Mouse (Mus musculus): ENCODE measurements at regions not wholly inside any gene's neighbourhood (a gene's known extent, or its start where the extent isn't known, plus 50 kb on each side); places are given as distances from the start of the nearest gene placed in this dataset.
"Not testable (repeated sequence)": the region's sequence is repeated elsewhere in the genome, so short reads cannot be mapped to it uniquely, and the experiment has no call there.

DNA sequence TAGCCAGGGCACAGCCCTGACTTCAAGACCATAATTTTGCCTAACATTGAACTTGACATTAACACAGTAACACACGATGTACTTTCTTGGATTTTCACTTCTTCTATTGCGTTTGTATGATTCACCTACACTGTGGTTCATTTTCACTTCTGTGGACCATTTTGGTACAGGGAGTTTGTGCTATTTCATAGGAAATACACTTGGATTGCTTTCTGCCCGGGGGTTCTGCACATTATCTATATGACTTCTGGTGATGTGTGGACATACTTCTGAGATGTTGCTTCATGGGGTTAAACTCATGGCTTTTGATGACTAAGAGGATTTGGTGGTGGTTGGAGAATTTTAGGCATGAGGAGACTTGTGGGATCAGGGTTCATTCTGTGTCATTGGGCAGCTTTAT, 640.4 kb upstream of the Gm19410 start:
- DNase-seq = no peak

DNA sequence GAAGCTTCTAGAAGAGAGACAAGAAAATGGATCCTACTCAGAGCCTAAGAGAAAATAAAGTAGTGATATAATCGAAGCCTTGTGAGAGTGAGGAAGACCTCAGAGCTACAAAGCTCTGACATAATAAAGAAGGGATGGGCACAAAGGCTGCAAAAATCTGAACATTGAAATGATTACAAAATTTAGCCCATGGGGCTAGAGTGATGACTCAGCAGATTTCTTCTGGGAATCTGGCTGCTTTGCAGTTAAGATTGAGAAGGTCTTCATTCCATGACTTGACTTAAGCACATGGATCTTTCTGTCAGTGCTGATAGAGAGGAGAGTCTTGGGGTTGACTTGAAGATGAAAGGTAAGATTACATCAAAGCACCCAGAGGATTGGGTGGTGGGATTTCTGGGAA, 633.3 kb upstream of the Gm19410 start:
- DNase-seq = no peak

GRCm38 (mm10) chr8:35135630-35136029, 630.0 kb upstream of the Gm19410 start:
- DNase-seq = no peak

- no peak for DNase-seq
These were observed 628.9 kb upstream of the Gm19410 start for GRCm38 (mm10) chr8:35136643-35137042.

DNA sequence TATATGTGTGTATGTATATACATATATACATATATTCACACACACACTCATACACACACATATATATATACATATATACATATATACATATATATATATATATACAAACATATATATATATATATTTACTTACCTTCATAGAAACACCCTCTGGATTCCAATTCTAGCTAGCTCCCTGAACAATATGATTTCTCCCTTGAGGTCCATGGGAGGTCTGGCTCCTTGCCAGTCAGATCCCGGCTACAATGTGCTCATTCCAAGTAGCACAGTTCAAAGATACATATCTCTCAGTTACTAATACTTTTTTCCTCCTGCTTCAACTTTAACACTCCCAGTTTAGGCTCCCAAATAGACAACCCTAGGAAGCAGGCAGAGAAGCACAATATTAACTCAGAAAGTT, 624.8 kb upstream of the Gm19410 start:
- no peak for DNase-seq

DNA sequence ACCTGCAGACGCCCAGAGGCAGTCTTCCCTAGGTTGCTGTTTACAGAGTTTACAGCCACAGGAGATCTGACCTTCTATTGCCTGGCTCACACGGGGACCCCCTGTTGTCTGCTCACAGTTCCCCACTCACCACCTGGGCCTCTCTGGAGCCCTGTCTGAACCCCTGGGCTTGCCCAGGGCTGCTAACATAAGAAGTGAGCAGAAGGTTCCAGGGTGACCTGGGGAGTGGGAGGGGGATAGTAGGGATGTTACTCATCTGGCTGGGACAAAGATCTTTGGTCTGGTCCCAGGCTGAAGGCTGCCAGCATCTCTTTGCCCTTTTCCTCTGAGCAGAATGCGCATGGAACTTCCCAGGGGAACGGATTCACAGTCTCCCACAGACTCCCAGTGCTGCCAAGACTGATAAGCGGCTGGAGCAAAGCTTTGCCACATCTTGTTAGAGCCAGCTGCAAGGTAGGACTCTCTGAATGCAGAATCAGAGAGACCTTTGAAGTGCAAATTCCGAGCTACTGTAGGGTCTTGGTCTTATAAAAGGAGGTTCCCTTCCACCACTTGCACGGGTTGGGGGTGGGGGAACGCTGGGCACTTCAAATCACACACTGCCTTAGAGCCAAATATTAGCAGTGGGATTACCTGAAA, 622.5 kb upstream of the Gm19410 start:
- no peak for DNase-seq

- no peak for DNase-seq
These were observed 621.9 kb upstream of the Gm19410 start for GRCm38 (mm10) chr8:35143684-35144083.

GRCm38 (mm10) chr8:35144401-35144800, 621.2 kb upstream of the Gm19410 start:
- DNase-seq = no peak

- no peak for DNase-seq
These were observed 618.1 kb upstream of the Gm19410 start for GRCm38 (mm10) chr8:35147481-35147880.

DNA sequence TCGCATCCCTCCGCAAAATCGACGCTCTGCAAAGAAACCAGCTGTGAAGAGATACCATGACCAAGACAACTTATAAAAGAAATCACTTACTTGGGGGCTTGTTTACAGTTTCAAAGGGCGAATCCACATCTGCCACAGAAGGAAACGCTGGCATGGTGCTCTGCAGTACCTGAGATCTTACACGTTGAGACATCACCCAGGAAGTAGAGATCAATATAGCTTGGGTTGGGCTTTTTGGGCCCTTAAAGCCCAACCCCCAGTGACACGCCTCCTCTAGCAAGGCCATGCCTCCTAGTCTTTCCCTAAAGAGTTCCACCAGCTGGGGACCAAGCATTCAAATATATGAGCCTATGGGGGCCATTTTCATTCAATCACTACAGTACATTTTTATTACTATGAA, 617.6 kb upstream of the Gm19410 start:
- DNase-seq = no peak

GRCm38 (mm10) chr8:35152585-35152984, 613.0 kb upstream of the Gm19410 start:
- DNase-seq = no peak

GRCm38 (mm10) chr8:35156272-35156671, 609.3 kb upstream of the Gm19410 start:
- DNase-seq = no peak

GRCm38 (mm10) chr8:35157711-35158110, 607.9 kb upstream of the Gm19410 start:
- no peak for DNase-seq

DNA sequence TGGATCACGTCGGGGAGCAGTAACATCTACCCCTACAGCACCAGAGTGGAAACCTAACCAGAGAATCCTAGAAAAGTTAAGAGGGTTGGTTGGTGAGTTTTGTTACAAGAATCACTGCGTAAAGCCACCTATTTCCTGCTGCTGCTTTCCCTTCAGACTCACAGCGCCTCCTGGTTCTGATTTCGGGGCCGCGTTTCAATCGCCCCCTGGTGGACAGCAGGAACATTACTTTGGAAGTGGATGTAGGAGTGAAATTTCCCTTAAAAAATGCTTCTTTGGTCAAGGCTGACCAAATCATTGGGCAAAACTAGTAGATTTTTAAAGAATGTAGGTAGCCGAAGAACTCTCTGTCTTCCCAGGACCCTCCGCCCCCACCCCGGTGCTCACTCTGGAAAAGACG, 606.3 kb upstream of the Gm19410 start:
- peak; percentile 21 for DNase-seq

DNA sequence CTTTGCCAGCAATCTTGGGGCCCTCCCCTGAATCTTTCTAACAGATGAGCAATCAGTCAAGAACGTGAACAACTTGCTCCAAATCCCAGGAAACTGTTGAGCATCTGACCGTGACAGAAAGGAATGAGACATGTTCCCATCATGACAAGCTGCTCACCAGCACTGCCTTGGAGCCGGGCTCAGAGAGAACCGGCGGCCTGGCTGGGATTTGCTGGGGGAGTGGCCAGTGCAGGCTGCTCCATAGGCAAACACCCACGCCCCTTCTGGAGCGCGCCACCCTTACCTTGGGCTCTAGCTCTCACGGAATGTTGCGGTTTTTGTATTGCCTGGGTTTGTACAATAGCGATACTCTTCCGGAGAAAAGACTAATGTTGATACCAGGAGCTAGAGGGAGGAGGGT, 605.4 kb upstream of the Gm19410 start:
- DNase-seq = peak; percentile 77

- DNase-seq = not testable (repeated sequence)
These were observed 603.4 kb upstream of the Gm19410 start for GRCm38 (mm10) chr8:35162166-35162565.

DNA sequence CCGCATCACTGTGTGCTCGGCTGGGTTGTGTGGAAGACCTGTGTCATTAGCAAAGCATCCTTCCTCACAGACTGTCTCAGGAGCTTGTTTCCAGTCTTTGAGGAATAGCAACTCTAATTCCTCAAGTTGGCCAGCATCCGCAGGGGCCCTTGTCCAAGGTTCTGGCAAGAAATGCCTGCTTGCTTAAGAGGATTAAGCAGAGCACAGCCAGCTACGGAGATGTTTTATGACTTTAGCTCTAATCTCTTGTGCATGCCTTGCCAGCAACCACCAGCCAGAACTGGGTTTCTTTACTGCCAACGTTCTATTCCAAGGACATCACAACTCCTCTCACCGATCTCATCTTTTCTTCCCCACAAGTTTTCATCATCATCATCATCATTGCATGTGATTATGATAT, 599.0 kb upstream of the Gm19410 start:
- no peak for DNase-seq

DNA sequence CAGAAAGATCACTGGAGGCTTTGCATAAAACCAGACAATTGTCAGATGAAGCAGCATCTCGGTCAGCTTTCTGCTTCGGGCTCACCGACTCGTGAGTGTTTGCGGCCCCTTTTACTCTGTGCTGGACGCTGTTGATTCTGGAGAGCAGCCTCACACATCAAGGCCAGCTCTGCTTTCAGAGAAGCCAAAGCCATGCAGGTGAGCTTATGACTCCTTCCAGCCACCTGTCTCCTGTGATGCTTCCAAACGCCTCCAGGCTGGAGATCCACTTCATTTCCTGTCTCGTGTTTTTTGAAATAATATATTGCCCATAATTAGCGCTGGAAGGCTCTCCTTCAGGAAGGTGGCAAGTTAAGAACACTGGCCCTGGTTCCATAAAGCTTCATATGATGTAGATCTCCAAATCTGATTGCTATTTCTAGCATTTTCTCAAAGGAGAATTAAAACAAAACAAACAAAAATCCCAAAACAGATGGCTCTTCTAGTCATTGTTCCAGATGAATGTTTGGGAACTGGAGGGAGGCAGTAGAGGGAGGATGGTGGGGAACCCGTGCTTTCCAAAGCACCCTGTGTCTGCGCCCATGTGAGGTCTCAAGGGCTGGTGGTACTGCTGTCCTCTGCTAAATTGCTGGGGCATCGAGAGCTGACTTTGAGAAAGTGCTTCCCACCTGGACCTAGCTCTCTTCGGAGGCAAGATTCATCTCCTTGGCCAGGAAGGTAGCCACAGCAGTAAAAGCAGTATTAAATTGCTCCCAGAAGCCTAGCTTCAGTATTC, 593.9 kb upstream of the Gm19410 start:
- no peak for DNase-seq

DNA sequence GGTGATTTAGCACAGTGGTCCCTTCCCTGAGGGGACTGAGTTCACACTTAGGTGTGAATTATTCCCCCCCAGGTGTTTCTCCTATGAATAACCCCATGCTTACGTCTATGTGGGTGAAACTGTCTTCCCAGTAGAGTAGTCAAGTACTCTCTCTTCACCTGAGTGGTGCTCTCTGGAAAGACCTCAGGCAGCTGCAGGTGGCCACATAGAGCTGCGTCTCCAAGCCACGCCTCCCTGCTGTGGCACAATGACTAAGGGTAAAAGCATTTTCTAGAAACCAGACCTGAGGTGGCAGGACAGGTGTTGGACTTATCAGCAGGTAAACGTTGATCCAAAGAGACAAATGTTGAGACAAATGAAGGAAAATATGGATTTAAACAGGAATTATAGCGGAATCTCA, 588.3 kb upstream of the Gm19410 start:
- DNase-seq = no peak

- DNase-seq = peak; percentile 69
These were observed 585.5 kb upstream of the Gm19410 start for GRCm38 (mm10) chr8:35180075-35180474.

DNA sequence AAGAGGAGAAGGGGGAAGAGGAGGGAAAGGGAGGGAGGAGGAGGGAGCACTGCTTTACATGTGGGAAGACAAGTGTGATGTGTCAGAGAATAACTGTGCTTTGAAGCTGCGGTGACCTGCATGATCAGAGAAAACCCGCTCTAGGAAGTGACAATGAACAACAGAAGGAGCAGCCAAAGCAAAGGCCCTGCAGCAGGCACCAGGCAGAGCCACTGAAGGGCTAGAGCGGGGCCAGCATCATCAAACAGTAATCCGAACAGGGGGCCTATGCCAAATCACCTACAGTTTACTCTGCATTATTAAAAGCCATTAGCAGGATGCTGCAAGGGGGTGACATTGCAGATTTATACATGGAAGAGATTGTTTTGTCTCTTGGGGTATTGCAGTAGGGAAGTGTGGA, 583.4 kb upstream of the Gm19410 start:
- DNase-seq = no peak

DNA sequence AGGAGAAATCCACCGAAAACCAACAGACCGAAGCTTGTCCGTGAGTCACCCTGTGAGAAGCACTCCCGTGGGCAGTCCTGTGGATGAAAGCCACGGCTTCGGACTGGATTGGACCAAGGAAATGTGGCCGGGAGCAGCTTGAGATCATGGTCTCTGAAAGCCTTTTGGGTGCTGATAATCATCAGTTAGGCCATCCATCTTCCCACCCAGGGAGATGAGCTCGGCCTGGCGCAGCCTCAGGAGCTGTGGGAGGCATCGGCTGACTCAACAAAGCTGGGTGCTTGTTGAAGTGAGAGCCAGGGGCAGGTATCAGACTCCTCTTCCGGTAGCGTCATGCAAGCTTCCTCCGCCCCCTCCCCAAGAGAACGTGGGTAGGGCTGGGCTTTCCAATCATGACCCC, 582.2 kb upstream of the Gm19410 start:
- DNase-seq = no peak

- no peak for DNase-seq
These were observed 580.4 kb upstream of the Gm19410 start for GRCm38 (mm10) chr8:35185165-35185564.

DNA sequence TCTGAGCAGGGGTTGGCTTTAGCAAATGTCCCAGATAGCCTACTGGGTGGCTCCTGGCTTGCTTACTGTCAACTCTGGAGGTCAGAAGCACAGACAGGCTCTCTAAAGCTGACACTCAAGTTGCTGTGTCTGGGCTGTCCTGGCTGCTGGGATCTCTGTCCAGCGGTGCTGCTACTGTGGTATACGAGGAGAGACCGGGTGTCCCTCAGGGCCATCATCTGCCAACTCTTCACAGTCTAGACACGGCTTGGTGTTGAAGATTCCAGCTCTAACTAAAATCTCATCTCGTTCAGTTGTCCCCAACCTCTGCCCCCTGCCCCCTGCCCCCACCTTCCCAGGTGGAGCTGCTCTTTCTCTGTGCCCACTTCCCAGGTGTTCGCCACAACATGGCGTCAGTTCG, 577.1 kb upstream of the Gm19410 start:
- DNase-seq = no peak

DNA sequence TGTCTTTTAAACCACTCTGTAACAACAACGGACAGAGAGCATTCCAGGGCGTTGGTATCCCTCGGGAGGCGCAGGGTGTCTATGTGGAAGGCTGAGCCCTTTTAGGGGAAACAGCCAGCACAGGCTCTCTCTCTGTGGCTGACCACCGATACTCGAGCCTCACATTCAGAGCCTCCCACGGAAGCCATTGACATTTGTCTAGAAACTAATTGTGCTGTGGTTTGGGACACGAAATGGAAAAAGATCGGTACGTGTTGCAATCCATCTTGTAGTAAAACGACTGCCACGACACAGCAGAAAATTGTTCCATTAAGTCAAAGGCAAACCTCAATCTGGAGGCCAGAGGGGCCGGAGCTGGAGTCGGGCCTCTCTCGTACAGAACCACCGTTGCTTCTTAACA, 575.9 kb upstream of the Gm19410 start:
- DNase-seq = no peak
